Mouse (Mus musculus) liver, embryonic 14.5 days (tissue): ENCODE measurements at regions not wholly inside any gene's neighbourhood (a gene's known extent, or its start where the extent isn't known, plus 50 kb on each side); places are given as distances from the start of the nearest gene placed in this dataset.
A peak's percentile ranks its signal among the peaks of the same experiment; 100 is the strongest.

Experiments
- CTCF ChIP-seq: IDR thresholded peaks from 2 replicates; pipeline ENCODE4 v1.5.1; 2016; ENCODE audit warnings: antibody characterized with exemption, low read depth, control low read depth
- EP300 ChIP-seq: IDR thresholded peaks from 2 replicates; pipeline ENCODE4 v1.6.1; 2016; ENCODE audit warnings: antibody characterized with exemption, low read depth

- TF ChIP-seq CTCF (peak; percentile 30; the same call in 1 of the 2 replicates), EP300 (no peak)
These were observed 478.7 kb downstream of the Cenpc1 start for GRCm38 (mm10) chr5:85586727-85587126.
